Mouse (Mus musculus): ENCODE data around the gene Snx18.

DNA sequence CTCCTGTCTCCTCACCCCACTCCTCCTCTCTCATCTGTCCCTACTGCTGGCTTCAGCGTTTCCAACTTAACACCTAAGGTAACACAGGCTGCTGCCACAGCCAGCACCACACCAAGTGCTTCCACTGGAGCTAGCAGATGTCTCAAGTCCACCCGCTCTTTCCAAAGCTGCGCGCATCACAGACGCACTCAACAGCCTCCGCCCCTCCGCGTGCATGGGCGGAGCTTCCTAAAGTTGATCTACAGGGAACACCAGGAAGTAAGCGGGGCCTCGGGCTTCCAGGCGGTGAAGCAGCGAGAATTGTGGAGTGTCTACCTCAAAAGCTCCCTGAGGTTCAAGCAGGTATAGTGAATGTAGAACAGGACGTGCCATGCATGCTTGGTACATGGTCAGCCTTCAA, 12.2 kb downstream of the Snx18 start:
- TF ChIP-seq CTCF (IDR thresholded peaks at IDR 0.05; ENCODE audit: extremely low read depth, insufficient read length, insufficient replicate concordance, low read depth, low read length) (no peak), POLR2A (IDR thresholded peaks at IDR 0.05; ENCODE audit: low read depth, low read length) (no peak)
